Mouse (Mus musculus) left cerebral cortex, adult 2 months (tissue): Measurements from ENCODE around the gene Atp8b3. TPM values are rescaled to one million over a fixed set of nuclear protein-coding genes. Genes with fewer than 3 reads are reported as not detected.

Experiments
- DNase-seq, 2 experiments: peaks; one replicate each; pipeline ENCODE4 v3.0.0; 2021 to 2022; ENCODE audit warnings: low spot score in 2 of 2, mixed read lengths in 1 of 2; ENCODE audit errors: extremely low spot score in 1 of 2
- H3K27ac ChIP-seq: fragments of 200-600 bp; 2 replicates; pipeline ENCODE4 v1.8.1; 2022
- H3K4me3 ChIP-seq: fragments of 200-600 bp; 2 replicates; pipeline ENCODE4 v1.8.1; 2022
- CTCF ChIP-seq: fragments of 200-600 bp; IDR thresholded peaks from 2 replicates; pipeline ENCODE4 v1.8.1; 2022; ENCODE audit warnings: antibody characterized with exemption, mild to moderate bottlenecking, moderate library complexity
- intact Hi-C: fragments of 180-260 bp; cut with DNase I; formaldehyde crosslinking; loops from one replicate; pipeline ENCODE4 v1.15.1; 2025
- total RNA-seq, 2 experiments: library from RNA; stranded (reverse); gene quantifications; 2 replicates each; pipeline ENCODE4 v1.2.3; 2021

The Atp8b3 gene
- total RNA-seq, 2 experiments from 2014 or later: 0.11 to 0.63 TPM

DNA sequence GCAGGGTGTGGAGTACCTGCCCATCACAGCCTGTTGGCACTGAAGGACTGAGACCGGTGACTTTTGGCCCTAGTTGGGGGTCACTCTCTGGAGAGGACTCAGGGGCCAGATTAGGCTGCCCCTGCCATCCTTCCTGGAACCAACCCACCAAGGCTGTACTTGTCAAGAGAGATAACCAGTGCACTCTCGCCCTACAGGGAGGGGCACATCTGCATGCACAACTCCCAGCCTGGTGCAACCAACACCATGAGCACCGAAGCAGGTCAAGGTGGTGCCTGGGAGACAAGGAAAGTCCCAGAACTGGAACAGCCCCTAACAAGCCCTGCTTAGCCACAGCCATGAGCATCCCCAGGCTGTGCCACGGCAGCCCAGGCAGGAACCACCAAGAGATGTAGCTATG is 8.0 kb upstream of the Atp8b3 start:
- DNase-seq: no peak
- TF ChIP-seq CTCF: no peak
- H3K27ac ChIP-seq: no peak overlapping the region
- H3K4me3 ChIP-seq: no peak overlapping the region
- intact Hi-C loops: no loop called here

DNA sequence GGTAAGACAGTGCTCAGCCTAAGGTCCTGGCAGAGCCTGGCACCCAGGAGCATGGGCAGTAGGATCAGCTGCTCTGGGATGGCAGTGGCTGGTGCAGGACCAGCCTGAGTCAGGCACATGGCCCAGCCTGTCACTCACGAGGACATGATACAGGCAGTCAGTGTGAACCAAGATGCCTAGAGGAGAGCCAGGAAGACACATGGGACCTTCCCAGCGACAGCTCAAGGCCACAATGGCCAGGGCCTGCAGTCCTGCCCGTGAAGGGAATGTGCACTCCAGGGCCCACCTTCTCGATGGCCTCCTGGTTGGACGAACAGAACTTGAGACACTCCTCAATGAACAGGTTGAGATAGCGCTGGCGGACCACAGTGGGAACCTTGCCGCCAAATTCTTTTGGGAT is 6.7 kb upstream of the Atp8b3 start:
- intact Hi-C loops: no loop called here
- Histone ChIP-seq H3K4me3 (no peak overlapping the region), H3K27ac (no peak overlapping the region)
- TF ChIP-seq CTCF: no peak
- DNase-seq: no peak

DNA sequence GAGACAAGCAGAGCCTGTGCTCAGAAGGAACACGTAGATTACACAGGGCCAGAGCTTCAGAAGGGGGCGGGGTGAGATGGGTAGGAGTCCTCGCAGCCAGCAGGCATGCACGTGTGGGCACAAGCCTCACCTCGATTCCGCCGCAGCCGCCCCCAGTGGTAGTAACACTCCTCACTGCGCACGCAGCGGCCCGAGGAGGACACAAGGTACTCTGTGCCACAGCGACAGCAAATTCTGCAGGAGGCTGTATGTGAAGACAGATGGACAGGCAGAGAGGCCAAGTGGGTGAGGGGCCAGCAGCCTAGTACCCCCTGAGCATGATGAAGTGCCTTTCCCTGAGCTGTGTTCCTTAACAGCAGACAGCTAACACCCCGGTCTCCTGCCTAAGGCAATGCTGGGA is 4.9 kb upstream of the Atp8b3 start:
- DNase-seq: no peak
- TF ChIP-seq CTCF: no peak
- Histone ChIP-seq H3K27ac (no peak overlapping the region), H3K4me3 (no peak overlapping the region)
- intact Hi-C loops: no loop called here

DNA sequence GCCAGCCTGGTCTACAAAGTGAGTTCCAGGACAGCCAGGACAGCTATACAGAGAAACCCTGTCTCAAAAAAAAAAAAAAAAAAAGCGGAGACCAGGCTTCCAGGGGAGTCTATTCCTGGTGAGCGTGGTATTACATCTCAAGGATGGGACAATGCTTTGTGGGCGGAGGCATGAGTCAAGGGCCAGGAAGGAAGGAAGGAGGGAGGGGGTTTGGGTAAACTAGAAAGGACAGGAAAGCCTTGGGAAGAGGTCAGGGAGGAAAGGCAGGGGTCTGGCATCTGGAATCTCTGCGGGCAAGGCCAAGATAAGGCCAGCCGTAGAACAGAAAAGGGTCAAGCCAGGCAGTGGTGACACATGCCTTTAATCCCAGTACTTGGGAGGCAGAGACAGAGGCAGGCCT is 569 bp upstream of the Atp8b3 start:
- TF ChIP-seq CTCF: no peak
- intact Hi-C loops: no loop called here
- DNase-seq: no peak
- Histone ChIP-seq H3K4me3 (no peak overlapping the region), H3K27ac (no peak overlapping the region)

DNA sequence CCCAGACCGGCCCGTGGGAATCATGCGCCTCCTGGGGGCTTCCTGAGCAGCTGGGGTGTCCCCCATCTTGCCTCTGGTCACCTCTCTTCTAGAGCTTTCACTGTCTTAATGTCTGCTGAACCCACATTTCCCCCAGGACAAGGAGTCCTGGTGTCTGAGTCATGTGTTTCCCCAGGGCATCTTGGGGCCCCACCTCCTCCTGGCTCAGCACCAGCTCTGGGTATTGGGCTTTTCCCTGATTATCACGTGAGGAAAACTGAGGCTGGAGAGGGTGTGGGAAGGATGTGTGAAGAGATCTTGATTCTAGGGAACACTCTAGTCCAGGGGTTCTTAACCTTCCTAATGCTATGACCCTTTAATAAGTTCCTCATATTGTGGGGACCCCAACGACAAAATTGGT is 744 bp downstream of the Atp8b3 start:
- DNase-seq: no peak
- TF ChIP-seq CTCF: no peak
- intact Hi-C loops: no loop called here
- H3K4me3 ChIP-seq: no peak overlapping the region
- H3K27ac ChIP-seq: no peak overlapping the region

DNA sequence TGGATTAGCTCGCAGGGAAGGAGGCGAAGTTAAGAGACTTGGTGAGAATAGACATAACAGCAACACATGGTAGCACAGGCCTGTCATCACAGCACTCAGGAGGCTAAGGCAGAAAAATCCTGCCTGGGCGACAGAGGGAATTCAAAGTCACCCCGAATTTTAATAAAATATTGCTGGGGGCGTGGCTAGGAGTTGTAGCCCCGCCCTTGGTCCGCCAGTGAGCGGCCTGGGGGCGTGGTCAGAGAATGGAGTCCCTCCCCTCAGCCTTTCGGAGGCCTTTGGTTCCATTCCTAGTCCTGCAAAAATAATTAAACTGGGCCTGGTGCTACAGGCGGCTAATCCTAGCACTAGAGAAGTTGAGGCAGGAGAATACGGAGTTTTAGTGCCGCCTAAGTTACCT is 3.2 kb downstream of the Atp8b3 start:
- no peak for DNase-seq
- TF ChIP-seq CTCF: no peak
- no peak overlapping the region for H3K27ac ChIP-seq
- intact Hi-C loops: no loop called here
- H3K4me3 ChIP-seq: no peak overlapping the region

DNA sequence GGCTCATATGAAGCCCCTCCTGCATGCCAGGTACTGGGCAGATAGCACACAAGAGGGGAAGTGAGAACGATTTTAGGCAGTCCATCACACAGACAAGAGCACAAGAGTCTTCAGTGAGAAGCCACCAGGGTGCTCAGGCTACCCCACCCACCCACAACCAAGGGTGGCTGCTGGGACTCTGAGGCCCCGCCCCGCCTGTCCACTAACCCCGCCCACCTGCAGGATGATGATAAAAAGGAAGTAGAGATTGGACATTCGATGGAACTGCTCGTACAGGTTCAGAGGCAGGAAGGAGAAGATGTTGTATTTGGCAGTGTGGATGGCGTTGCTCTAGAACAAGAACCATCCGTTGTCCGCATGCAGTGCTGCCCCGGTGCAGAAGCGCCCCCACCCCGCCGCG is 3.9 kb downstream of the Atp8b3 start:
- TF ChIP-seq CTCF: no peak
- intact Hi-C loops: no loop called here
- Histone ChIP-seq H3K4me3 (no peak overlapping the region), H3K27ac (no peak overlapping the region)
- no peak for DNase-seq

DNA sequence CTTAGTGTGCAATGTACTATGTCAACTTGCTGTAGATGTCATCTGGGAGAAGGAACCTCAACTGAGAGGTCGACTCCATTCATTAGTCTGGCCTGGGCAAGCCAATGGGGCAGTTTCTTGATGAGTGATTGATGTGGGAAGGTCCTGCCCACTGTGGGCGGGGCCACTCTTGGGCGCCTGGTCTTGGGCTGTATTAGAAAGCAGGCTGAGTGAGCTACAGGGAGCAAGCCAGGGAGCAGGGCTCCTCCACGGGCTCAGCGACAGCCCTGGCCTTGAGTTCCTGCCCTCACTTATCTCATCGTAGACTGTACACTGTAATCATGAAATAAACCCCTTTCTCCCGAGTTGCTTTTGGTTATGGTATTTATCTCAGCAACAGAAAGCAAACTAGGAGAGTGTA is 5.2 kb downstream of the Atp8b3 start:
- Histone ChIP-seq H3K4me3 (no peak overlapping the region), H3K27ac (no peak overlapping the region)
- intact Hi-C loops: no loop called here
- no peak for DNase-seq
- TF ChIP-seq CTCF: no peak

DNA sequence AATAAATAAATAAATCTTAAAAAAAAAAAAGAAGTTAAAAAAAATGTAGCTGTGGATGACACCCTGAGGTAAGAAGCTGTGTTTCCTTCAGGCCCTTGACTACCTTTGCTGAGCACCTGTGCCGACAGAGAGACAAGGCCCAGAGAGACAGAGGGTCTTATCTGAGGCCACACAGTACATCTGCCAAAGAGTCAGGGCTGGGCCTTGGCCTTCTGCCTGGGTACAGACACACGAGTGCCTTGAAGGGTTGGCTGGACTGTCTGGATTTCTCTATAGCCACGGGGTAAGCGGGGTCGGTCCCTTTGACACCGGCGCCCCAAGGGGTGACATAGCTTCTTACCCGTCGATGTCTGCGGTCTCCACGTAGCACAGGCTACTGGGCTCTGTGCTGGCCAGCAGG is 6.1 kb downstream of the Atp8b3 start:
- DNase-seq: no peak
- no peak overlapping the region for H3K27ac ChIP-seq
- no peak for TF ChIP-seq CTCF
- no peak overlapping the region for H3K4me3 ChIP-seq
- intact Hi-C loops: no loop called here

DNA sequence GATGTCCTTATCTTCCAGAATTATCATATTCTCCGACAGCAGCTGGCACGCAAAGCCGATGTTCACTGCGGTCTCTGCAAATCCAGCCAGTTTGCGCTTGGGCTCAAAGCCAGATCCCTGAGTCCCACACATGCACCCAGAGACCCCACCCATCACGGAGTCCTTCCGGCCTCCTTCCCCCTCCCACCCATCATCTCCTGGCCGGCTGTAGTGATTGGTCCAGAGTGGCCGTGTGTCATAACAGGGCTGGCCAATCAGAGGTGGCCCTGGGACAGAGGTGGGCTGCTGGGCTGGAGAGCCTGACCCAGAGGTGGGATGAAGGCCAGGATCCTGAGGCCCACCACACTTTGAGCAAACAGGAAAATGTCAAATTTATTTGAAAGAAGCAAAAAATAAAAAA is 12.8 kb downstream of the Atp8b3 start:
- H3K4me3 ChIP-seq: no peak overlapping the region
- TF ChIP-seq CTCF: no peak
- no peak for DNase-seq
- H3K27ac ChIP-seq: no peak overlapping the region
- intact Hi-C loops: no loop called here

DNA sequence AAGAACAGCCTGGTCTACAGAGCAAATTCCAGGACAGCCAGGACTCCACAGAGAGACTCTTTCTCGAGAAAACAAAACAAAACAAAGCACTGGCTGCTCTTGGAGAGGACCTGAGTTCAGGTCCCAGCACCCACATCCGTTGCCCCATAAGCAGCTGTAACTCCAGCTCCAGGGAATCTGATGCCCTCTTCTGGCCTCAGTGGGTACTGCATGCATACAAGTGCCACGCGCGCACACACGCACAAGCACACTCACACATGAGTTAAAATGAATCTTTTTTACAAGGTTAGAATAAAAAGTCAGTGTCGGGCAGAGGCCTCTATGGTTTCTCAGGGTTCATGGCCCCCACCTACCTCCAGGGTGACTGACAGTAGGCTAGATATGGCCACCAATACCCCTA is 15.6 kb downstream of the Atp8b3 start:
- DNase-seq: no peak
- intact Hi-C loops: no loop called here
- peak; percentile 34 for TF ChIP-seq CTCF
- Histone ChIP-seq H3K4me3 (no peak overlapping the region), H3K27ac (no peak overlapping the region)

DNA sequence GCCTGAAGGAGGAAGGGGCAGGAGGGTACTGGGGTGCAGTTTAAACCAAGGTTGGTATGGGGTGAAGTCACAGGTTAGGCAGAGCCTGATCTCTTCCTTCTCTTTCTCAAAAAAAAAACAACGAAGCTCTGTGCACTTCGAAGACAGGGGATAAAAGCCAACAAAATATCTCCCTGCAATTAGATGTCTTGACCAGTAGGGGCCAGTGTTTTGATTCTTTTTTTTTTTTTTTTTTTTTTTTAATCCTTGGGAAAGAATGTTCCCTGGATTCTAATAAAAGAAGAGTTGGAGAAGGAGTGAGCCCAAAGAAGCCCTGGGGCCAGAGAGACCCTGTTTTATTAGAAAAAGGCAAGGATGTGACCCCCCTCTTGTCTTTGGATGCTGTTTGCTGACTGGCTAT is 19.6 kb downstream of the Atp8b3 start:
- no peak overlapping the region for H3K4me3 ChIP-seq
- intact Hi-C loops: no loop called here
- no peak for DNase-seq
- peak; percentile 43 for TF ChIP-seq CTCF
- H3K27ac ChIP-seq: no peak overlapping the region

DNA sequence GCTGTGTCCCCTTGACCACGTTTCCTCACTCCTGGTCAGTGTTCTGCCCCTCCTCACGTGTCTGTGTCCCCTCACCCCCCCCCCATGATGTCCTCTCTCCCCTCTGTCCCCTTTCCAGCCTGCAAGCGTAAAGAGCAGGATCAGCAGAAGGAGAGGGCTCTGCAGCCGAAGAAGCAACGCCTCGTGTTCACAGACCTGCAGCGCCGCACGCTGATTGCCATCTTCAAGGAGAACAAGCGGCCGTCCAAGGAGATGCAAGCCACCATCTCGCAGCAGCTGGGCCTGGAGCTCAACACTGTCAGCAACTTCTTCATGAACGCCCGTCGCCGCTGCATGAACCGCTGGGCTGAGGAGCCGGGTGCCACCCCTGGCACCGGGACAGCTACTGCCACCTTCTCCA is 25.2 kb downstream of the Atp8b3 start:
- TF ChIP-seq CTCF: no peak
- no peak overlapping the region for H3K27ac ChIP-seq
- DNase-seq: no peak
- no peak overlapping the region for H3K4me3 ChIP-seq
- intact Hi-C loops: no loop called here

DNA sequence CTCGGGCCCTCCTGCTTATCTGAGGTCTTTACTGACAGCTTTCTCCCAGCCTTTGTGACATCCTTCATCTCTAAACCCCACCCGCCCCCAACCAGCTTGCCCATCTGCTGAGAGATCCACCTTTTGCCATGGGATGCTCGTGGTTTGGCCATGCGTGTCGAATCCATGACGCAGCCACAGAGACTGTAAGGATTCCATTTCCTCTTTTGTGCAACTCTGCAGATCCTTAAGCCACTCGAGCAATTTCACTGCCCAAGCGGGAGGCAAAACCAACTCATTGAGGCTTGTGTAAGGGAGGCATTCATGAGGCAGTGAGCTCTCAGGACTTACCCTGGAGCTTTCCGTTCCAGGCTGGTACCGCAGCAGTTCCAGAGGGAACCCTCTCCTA is 28.7 kb downstream of the Atp8b3 start:
- no peak for DNase-seq
- H3K27ac ChIP-seq: no peak overlapping the region
- intact Hi-C loops: no loop called here
- TF ChIP-seq CTCF: no peak
- no peak overlapping the region for H3K4me3 ChIP-seq
